Mouse (Mus musculus) testis, adult 2 months (tissue): ENCODE measurements around the gene Padi2. TPM values are rescaled to one million over a fixed set of nuclear protein-coding genes. Genes with fewer than 3 reads are reported as not detected.

Experiments
- H3K27ac ChIP-seq: fragments of 200-500 bp; 2 replicates; pipeline ENCODE4 v1.5.1; 2012; ENCODE audit warnings: low read depth, low read length; ENCODE audit not compliant: control insufficient read depth, insufficient read depth
- H3K27me3 ChIP-seq: fragments of 200-500 bp; 2 replicates; pipeline ENCODE4 v1.6.1; 2012; ENCODE audit warnings: mild to moderate bottlenecking, low read length, moderate library complexity; ENCODE audit not compliant: control insufficient read depth, insufficient read depth
- H3K36me3 ChIP-seq: fragments of 200-500 bp; 2 replicates; pipeline ENCODE4 v1.6.1; 2012; ENCODE audit warnings: mild to moderate bottlenecking, low read length; ENCODE audit not compliant: control insufficient read depth, insufficient read depth
- H3K4me1 ChIP-seq: fragments of 200-500 bp; 2 replicates; pipeline ENCODE4 v1.6.1; 2012; ENCODE audit warnings: low read length; ENCODE audit not compliant: control insufficient read depth, insufficient read depth
- H3K4me3 ChIP-seq: fragments of 200-500 bp; 2 replicates; pipeline ENCODE4 v1.5.1; 2012; ENCODE audit warnings: low read depth, mild to moderate bottlenecking, low read length, moderate library complexity, mixed read lengths; ENCODE audit not compliant: control insufficient read depth
- CTCF ChIP-seq: fragments of 200-500 bp; IDR thresholded peaks from 2 replicates; pipeline ENCODE4 v1.5.1; 2012; ENCODE audit warnings: low read depth, mild to moderate bottlenecking, inconsistent platforms, low read length, moderate library complexity; ENCODE audit not compliant: control insufficient read depth, insufficient read depth, insufficient replicate concordance
- POLR2A ChIP-seq: fragments of 200-500 bp; IDR thresholded peaks from 2 replicates; pipeline ENCODE4 v1.6.1; 2012; ENCODE audit warnings: low read depth, mild to moderate bottlenecking, inconsistent platforms, low read length, moderate library complexity; ENCODE audit not compliant: control insufficient read depth
- polyA plus RNA-seq: library from polyadenylated mRNA; depleted of rRNA; stranded (reverse); fragments of >200 nt; gene quantifications from 2 replicates; pipeline ENCODE4 v1.2.3, GENCODE M21; 2012

The Padi2 gene
- polyA plus RNA-seq, 1 experiment: 1.9 TPM

- peaks cover 17% of the 10 kb centered on the region for H3K4me1 ChIP-seq
- no peak overlapping the region for H3K4me3 ChIP-seq
- no peak overlapping the region for H3K27ac ChIP-seq
- no peaks in the 10 kb centered on the region for H3K36me3 ChIP-seq
- no peaks in the 10 kb centered on the region for H3K27me3 ChIP-seq
- TF ChIP-seq POLR2A (no peak), CTCF (no peak)
Observed at GRCm38 (mm10) chr4:140959715-140960479, 53.8 kb downstream of the Padi2 start.

- peak within 1 kb of the TSS; percentile 86 for H3K27ac ChIP-seq
- TF ChIP-seq POLR2A (peak; percentile 77), CTCF (no peak)
- no peaks in the 10 kb centered on the region for H3K27me3 ChIP-seq
- H3K4me1 ChIP-seq: peaks cover 17% of the 10 kb centered on the region
- peak within 1 kb of the TSS; percentile 94 for H3K4me3 ChIP-seq
- no peaks in the 10 kb centered on the region for H3K36me3 ChIP-seq
Observed at GRCm38 (mm10) chr4:140960781-140961466, 54.8 kb downstream of the Padi2 start, which contains the start of gene Sdhb. Sdhb (plus strand) TSS chr4:140961203.

GRCm38 (mm10) chr4:140961467-140962206, 55.5 kb downstream of the Padi2 start:
- peak overlapping the region; percentile 94 for H3K4me3 ChIP-seq
- TF ChIP-seq CTCF: no peak
- no peak for TF ChIP-seq POLR2A
- H3K27me3 ChIP-seq: no peaks in the 10 kb centered on the region
- no peaks in the 10 kb centered on the region for H3K36me3 ChIP-seq
- peak overlapping the region; percentile 86 for H3K27ac ChIP-seq
- peaks cover 17% of the 10 kb centered on the region for H3K4me1 ChIP-seq

GRCm38 (mm10) chr4:140962207-140962909, 56.2 kb downstream of the Padi2 start:
- Histone ChIP-seq H3K36me3 (no peaks in the 10 kb centered on the region), H3K4me3 (peak overlapping the region; percentile 94), H3K27me3 (no peaks in the 10 kb centered on the region), H3K27ac (no peak overlapping the region), H3K4me1 (peaks cover 15% of the 10 kb centered on the region)
- TF ChIP-seq POLR2A (no peak), CTCF (no peak)

DNA sequence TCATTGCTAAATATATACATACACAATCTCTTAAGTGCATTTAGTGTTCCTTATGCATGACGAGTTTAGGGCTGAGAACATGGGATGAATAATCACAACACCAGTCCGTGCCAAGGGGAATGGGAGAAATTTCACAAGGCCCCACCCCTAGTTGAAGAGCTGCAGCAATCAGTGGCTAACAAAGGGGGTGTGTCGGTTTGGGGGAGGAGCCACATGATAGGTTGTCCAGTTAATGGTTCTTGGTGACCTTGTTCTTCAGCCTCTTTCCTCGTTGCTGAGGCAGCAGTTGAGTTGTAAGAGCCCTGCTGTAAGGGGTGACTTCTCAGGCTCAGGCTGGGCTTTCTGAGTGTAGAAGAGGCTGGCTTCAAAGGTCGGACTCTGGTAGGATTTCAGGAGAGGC, 56.8 kb downstream of the Padi2 start:
- TF ChIP-seq POLR2A (no peak), CTCF (no peak)
- no peak overlapping the region for H3K4me3 ChIP-seq
- no peaks in the 10 kb centered on the region for H3K36me3 ChIP-seq
- H3K4me1 ChIP-seq: peaks cover 12% of the 10 kb centered on the region
- peak overlapping the region; percentile 27; the same call in 1 of the 2 replicates for H3K27ac ChIP-seq
- H3K27me3 ChIP-seq: no peaks in the 10 kb centered on the region

GRCm38 (mm10) chr4:140963941-140964597, 57.9 kb downstream of the Padi2 start:
- Histone ChIP-seq H3K36me3 (no peaks in the 10 kb centered on the region), H3K27ac (peak overlapping the region; percentile 40), H3K4me1 (peaks cover 10% of the 10 kb centered on the region), H3K27me3 (no peaks in the 10 kb centered on the region), H3K4me3 (no peak overlapping the region)
- no peak for TF ChIP-seq CTCF
- no peak for TF ChIP-seq POLR2A

DNA sequence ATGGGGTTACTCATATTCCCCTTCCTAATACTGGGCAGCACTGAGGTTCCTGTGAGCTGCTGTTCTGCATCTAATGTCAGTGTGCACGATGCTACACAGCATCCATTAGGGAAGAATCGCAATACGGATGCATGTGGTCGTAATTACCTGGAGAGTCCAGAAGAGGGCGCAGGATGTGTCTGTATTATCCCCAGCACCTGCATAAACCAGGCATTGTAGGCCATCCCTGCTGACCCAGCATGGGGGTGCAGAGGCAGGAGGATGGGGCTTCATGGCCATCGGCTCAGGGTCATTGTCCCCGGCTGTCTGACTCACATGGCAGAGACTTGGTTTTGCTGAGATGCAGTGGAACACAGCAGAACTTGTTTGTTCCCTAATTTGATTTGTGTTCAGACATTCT, 58.5 kb downstream of the Padi2 start:
- Histone ChIP-seq H3K36me3 (no peaks in the 10 kb centered on the region), H3K4me1 (peaks cover 10% of the 10 kb centered on the region), H3K4me3 (no peak overlapping the region), H3K27ac (no peak overlapping the region), H3K27me3 (no peaks in the 10 kb centered on the region)
- TF ChIP-seq CTCF (peak; percentile 59; the same call in 1 of the 2 replicates), POLR2A (no peak)
